Mouse (Mus musculus): ENCODE data around the gene Spag16. TPM values are rescaled to one million over a fixed set of nuclear protein-coding genes. Genes with fewer than 3 reads are reported as not detected.

The Spag16 gene
- polyA plus RNA-seq, 1 experiment = not detected

DNA sequence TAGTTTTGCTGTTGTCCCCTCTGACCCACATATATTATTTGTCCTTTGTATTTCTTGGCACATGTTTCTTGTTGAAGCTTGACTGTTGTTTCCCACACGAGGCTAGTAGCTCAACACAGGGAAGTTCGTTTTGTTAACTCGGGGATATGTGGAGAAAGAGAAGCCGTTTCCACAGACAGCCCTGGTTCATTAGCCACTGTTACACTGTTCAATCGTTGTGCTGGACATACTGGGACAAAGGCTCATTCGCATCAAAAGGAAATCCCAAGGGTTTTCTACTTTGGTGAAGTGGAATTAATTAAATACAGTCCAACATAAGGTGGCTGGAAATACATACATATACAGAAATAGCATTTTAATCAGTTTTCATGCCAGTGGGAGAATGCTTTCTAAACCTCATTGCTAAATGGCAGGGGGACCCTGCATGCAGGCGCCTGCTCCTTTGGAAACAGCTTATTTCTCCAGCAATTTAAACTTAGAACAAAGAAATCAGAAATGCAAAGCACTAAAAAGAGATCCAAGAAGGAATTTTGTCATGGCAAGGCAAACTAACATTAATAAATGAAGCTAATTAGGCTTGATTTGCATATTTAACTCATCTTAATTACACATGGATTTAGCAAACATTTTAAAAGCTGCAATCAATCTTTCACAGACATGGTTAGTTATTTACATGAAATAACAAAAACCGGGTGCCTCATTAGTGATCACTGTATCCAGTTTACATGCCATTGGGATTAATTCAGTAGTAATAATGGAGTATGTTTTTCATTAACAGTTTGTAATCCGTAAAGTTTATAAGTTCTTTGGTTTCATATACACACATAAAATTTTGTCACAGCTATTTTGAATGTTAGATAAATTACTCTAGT lies 615.7 kb downstream of the Spag16 start:
- Histone ChIP-seq H3K27me3 (ENCODE audit: control insufficient read depth, insufficient read depth, insufficient read length) (no peaks in the 10 kb centered on the region), H3K4me3 (no peak overlapping the region), H3K79me2 (ENCODE audit: control insufficient read depth, insufficient read depth) (no peaks in the 10 kb centered on the region), H3K4me2 (ENCODE audit: low read depth) (no peak overlapping the region), H3K36me3 (ENCODE audit: control insufficient read depth, insufficient read depth) (no peaks in the 10 kb centered on the region), H3ac (ENCODE audit: control insufficient read depth, insufficient read length) (no peak overlapping the region)
- no peak for TF ChIP-seq CEBPB (IDR thresholded peaks at IDR 0.05; ENCODE audit: insufficient read depth, poor library complexity, severe bottlenecking)
- TF ChIP-seq MYOD1 (IDR thresholded peaks at IDR 0.05; ENCODE audit: control insufficient read depth in 1 of 3, insufficient read length in 2 of 3, low read depth in 2 of 3) = no peak
- no peak for TF ChIP-seq E2F4 (IDR thresholded peaks at IDR 0.05; ENCODE audit: insufficient read depth)
- TF ChIP-seq REST (IDR thresholded peaks at IDR 0.05; ENCODE audit: insufficient read depth, insufficient read length) = no peak

GRCm38 (mm10) chr1:70479864-70480263 lies 653.1 kb downstream of the Spag16 start:
- no peaks in the 10 kb centered on the region for H3K27me3 ChIP-seq (ENCODE audit: control insufficient read depth, insufficient read depth, insufficient read length)
- TF ChIP-seq MAX (IDR thresholded peaks at IDR 0.05; ENCODE audit: low read depth) = no peak
- no peak for TF ChIP-seq POLR2AphosphoS2 (IDR thresholded peaks at IDR 0.05; ENCODE audit: insufficient read length, low read depth)
- TF ChIP-seq MYOG (IDR thresholded peaks at IDR 0.05; ENCODE audit: control insufficient read depth in 1 of 3, insufficient read depth in 1 of 3, insufficient read length in 2 of 3, low read depth in 2 of 3) = no peak
- TF ChIP-seq POLR2A (IDR thresholded peaks at IDR 0.05; ENCODE audit: insufficient read length, low read depth) = no peak
- no peak for TF ChIP-seq SRF (IDR thresholded peaks at IDR 0.05; ENCODE audit: control insufficient read depth, insufficient read length, low read depth)
- TF ChIP-seq USF1 (IDR thresholded peaks at IDR 0.05; ENCODE audit: low read depth) = no peak
- TF ChIP-seq TCF12 (IDR thresholded peaks at IDR 0.05; ENCODE audit: insufficient read depth, poor library complexity, severe bottlenecking) = no peak

DNA sequence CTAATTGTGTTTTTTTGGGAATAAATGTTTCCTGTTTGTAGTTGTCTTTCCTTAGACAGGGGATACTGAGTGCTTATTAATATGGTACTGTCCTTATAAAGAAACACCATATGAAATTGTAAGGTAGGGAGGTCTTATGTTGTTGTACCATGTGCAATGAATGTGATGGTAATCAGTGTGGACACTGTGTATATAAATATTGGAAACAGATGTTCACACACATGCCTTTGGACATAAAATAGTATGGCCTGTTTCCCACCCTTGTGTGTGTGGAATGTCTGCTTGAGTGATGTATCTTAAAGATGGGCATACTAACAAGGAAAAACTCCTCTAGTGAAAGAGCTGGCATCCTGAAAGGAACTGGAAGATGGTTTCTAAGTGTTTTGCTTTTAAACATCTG lies 692.1 kb downstream of the Spag16 start:
- no peaks in the 10 kb centered on the region for H3K79me2 ChIP-seq (ENCODE audit: control insufficient read depth, insufficient read depth)
- no peak overlapping the region for H3K4me2 ChIP-seq (ENCODE audit: low read depth)
- no peaks in the 10 kb centered on the region for H3K36me3 ChIP-seq (ENCODE audit: control insufficient read depth, insufficient read depth)
- TF ChIP-seq POLR2AphosphoS2 (IDR thresholded peaks at IDR 0.05; ENCODE audit: insufficient read length, low read depth) (no peak), CEBPB (IDR thresholded peaks at IDR 0.05; ENCODE audit: insufficient read depth, poor library complexity, severe bottlenecking) (no peak), MAX (IDR thresholded peaks at IDR 0.05; ENCODE audit: low read depth) (no peak), USF1 (IDR thresholded peaks at IDR 0.05; ENCODE audit: low read depth) (no peak), POLR2A (IDR thresholded peaks at IDR 0.05; ENCODE audit: insufficient read length, low read depth) (no peak), MYOD1 (IDR thresholded peaks at IDR 0.05; ENCODE audit: control insufficient read depth in 1 of 3, insufficient read length in 2 of 3, low read depth in 2 of 3) (no peak), TCF3 (IDR thresholded peaks at IDR 0.05; ENCODE audit: insufficient read length, low read depth) (no peak)
- no peak overlapping the region for H3ac ChIP-seq (ENCODE audit: control insufficient read depth, insufficient read length)
- H3K4me3 ChIP-seq = no peak overlapping the region
- H3K27me3 ChIP-seq (ENCODE audit: control insufficient read depth, insufficient read depth, insufficient read length) = no peaks in the 10 kb centered on the region

More at GRCm38 (mm10) chr1:70479864-70480263, 653.1 kb downstream of the Spag16 start:
- Histone ChIP-seq H3K79me2 (ENCODE audit: control insufficient read depth, insufficient read depth) (no peaks in the 10 kb centered on the region), H3K4me2 (ENCODE audit: low read depth) (no peak overlapping the region), H3K4me3 (no peak overlapping the region), H3K36me3 (ENCODE audit: control insufficient read depth, insufficient read depth) (no peaks in the 10 kb centered on the region), H3ac (ENCODE audit: control insufficient read depth, insufficient read length) (no peak overlapping the region)

DNA sequence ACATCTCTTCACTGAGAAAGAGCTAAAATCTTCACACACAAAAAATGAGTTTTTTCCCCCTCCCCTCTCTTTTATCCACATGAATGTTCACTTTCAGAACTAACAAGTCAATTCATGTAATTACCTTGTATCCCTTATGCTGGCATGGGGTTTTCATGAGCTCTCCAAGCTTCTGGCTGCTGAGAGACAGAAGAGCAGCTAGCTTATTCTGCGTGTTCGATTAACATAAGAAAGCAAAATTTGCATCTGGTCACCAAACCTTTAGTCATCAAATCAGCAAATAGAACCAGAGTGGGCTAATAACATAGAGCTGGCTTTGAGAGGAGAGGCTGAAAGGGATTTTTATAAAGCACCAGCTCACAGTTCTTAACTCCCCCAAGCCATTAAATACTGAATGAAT lies 700.4 kb downstream of the Spag16 start:
- H3K27me3 ChIP-seq (ENCODE audit: control insufficient read depth, insufficient read depth, insufficient read length) = no peaks in the 10 kb centered on the region
- H3K4me2 ChIP-seq (ENCODE audit: low read depth) = no peak overlapping the region
- H3ac ChIP-seq (ENCODE audit: control insufficient read depth, insufficient read length) = no peak overlapping the region
- H3K36me3 ChIP-seq (ENCODE audit: control insufficient read depth, insufficient read depth) = no peaks in the 10 kb centered on the region
- H3K79me2 ChIP-seq (ENCODE audit: control insufficient read depth, insufficient read depth) = no peaks in the 10 kb centered on the region
- no peak overlapping the region for H3K4me3 ChIP-seq
- TF ChIP-seq MAX (IDR thresholded peaks at IDR 0.05; ENCODE audit: low read depth) (no peak), TCF3 (IDR thresholded peaks at IDR 0.05; ENCODE audit: insufficient read length, low read depth) (no peak), SRF (IDR thresholded peaks at IDR 0.05; ENCODE audit: control insufficient read depth, insufficient read length, low read depth) (no peak), CEBPB (IDR thresholded peaks at IDR 0.05; ENCODE audit: insufficient read depth, poor library complexity, severe bottlenecking) (no peak), POLR2A (IDR thresholded peaks at IDR 0.05; ENCODE audit: insufficient read length, low read depth) (no peak), E2F4 (IDR thresholded peaks at IDR 0.05; ENCODE audit: insufficient read depth) (no peak)

DNA sequence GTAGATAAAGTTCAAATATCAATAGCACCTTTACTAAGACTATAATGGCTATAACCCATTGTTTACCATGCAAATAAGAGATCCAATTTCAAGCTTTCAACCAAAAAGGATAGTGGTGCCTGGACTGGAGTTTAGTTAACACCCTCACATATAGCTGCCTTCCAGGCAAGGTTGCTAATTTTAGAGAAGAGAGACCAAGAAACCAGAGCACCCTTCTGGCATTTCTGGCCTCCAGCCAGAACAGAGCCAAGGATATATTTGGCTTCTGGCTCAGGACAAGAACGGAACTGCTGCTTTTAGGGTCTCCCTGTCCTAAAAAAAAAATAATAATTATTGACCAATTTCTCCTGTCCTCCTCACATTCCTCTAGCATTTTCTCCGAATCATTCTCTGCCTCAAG lies 703.0 kb downstream of the Spag16 start:
- TF ChIP-seq MYOD1 (IDR thresholded peaks at IDR 0.05; ENCODE audit: control insufficient read depth in 1 of 3, insufficient read length in 2 of 3, low read depth in 2 of 3) = no peak
- TF ChIP-seq POLR2A (IDR thresholded peaks at IDR 0.05; ENCODE audit: insufficient read length, low read depth) = no peak
- no peak for TF ChIP-seq REST (IDR thresholded peaks at IDR 0.05; ENCODE audit: insufficient read depth, insufficient read length)
- no peak for TF ChIP-seq E2F4 (IDR thresholded peaks at IDR 0.05; ENCODE audit: insufficient read depth)
- TF ChIP-seq SRF (IDR thresholded peaks at IDR 0.05; ENCODE audit: control insufficient read depth, insufficient read length, low read depth) = no peak
- Histone ChIP-seq H3K36me3 (ENCODE audit: control insufficient read depth, insufficient read depth) (no peaks in the 10 kb centered on the region), H3K4me3 (no peak overlapping the region)

More for the DNA sequence above, 703.0 kb downstream of the Spag16 start:
- Histone ChIP-seq H3K27me3 (ENCODE audit: control insufficient read depth, insufficient read depth, insufficient read length) (no peaks in the 10 kb centered on the region), H3K4me2 (ENCODE audit: low read depth) (no peak overlapping the region), H3ac (ENCODE audit: control insufficient read depth, insufficient read length) (no peak overlapping the region), H3K79me2 (ENCODE audit: control insufficient read depth, insufficient read depth) (no peaks in the 10 kb centered on the region)

All from myocyte (in vitro differentiated cells).